Mouse (Mus musculus) limb, embryonic 14.5 days (tissue): Measurements from ENCODE around the gene Fbxl8. TPM values are rescaled to one million over a fixed set of nuclear protein-coding genes. Genes with fewer than 3 reads are reported as not detected.
"Not testable (repeated sequence)": the region's sequence is repeated elsewhere in the genome, so short reads cannot be mapped to it uniquely, and the experiment has no call there.

Experiments used
- ATAC-seq: fragments of 200-750 bp; cut with Nextera tagmentation; 2 replicates; pipeline ENCODE4 v1.8.0; 2017; ENCODE audit warnings: low read depth, moderate number of reproducible peaks, moderate TSS enrichment; ENCODE audit not compliant: low FRiP score
- DNase-seq: peaks from one replicate; pipeline ENCODE4 v3.0.0-alpha.2; 2015; ENCODE audit warnings: low spot score
- H3K27ac ChIP-seq: fragments of 300-500 bp; sonication (generic); replicated peaks from 2 replicates; pipeline ENCODE4 v1.5.1; 2014; ENCODE audit warnings: low read depth, mild to moderate bottlenecking, low read length, moderate library complexity, mixed read lengths
- H3K27me3 ChIP-seq: fragments of 300-500 bp; sonication (generic); 2 replicates; pipeline ENCODE4 v1.6.1; 2014; ENCODE audit warnings: low read length, mixed read lengths; ENCODE audit not compliant: control insufficient read depth, insufficient read depth
- H3K36me3 ChIP-seq: fragments of 300-500 bp; sonication (generic); 2 replicates; pipeline ENCODE4 v1.6.1; 2014; ENCODE audit warnings: mild to moderate bottlenecking, low read length, moderate library complexity, mixed read lengths; ENCODE audit not compliant: control insufficient read depth, insufficient read depth
- H3K4me1 ChIP-seq: fragments of 300-500 bp; sonication (generic); 2 replicates; pipeline ENCODE4 v1.6.1; 2014; ENCODE audit warnings: antibody characterized with exemption, low read length, mixed read lengths; ENCODE audit not compliant: control insufficient read depth, insufficient read depth
- H3K4me2 ChIP-seq: fragments of 300-500 bp; sonication (generic); replicated peaks from 2 replicates; pipeline ENCODE4 v1.6.1; 2014; ENCODE audit warnings: low read depth, mild to moderate bottlenecking, low read length, moderate library complexity; ENCODE audit not compliant: severe bottlenecking
- H3K4me3 ChIP-seq: fragments of 300-500 bp; sonication (generic); replicated peaks from 2 replicates; pipeline ENCODE4 v1.5.1; 2014; ENCODE audit warnings: low read length
- H3K9ac ChIP-seq: fragments of 300-500 bp; sonication (generic); 2 replicates; pipeline ENCODE4 v1.6.1; 2014; ENCODE audit warnings: mild to moderate bottlenecking, low read depth, low read length, moderate library complexity; ENCODE audit not compliant: severe bottlenecking
- H3K9me3 ChIP-seq: fragments of 300-500 bp; sonication (generic); 2 replicates; pipeline ENCODE4 v1.6.1; 2016; ENCODE audit warnings: low read length; ENCODE audit not compliant: control insufficient read depth
- POLR2A ChIP-seq: fragments of 200-500 bp; IDR thresholded peaks from 2 replicates; pipeline ENCODE4 v1.8.0; 2012; ENCODE audit warnings: inconsistent platforms, mild to moderate bottlenecking, moderate library complexity, borderline replicate concordance; ENCODE audit not compliant: insufficient read depth, insufficient read length; ENCODE audit errors: extremely low read depth
- WGBS: fragments of 180-500 bp; shearing (Covaris S2); extraction: QIAGEN DNeasy Blood & Tissue Kit; methylation state at CpG from one replicate; pipeline ENCODE4 v1.1.7; 2014; 5-methylcytosine and 5-hydroxymethylcytosine counted together
- polyA plus RNA-seq, 2 experiments: library from polyadenylated mRNA; depleted of rRNA in 1 of 2; stranded (reverse) in 1 of 2; unstranded in 1 of 2; fragments of >200 nt; fragmentation: Nextera tagmentation in 1 of 2; extraction: Ambion mirVana in 1 of 2; gene quantifications; 2 replicates each; pipeline versions ENCODE4 v1.2.1 to v1.2.3; 2012 to 2014

The Fbxl8 gene
- polyA plus RNA-seq, 2 experiments = 2.9 to 4.0 TPM

DNA sequence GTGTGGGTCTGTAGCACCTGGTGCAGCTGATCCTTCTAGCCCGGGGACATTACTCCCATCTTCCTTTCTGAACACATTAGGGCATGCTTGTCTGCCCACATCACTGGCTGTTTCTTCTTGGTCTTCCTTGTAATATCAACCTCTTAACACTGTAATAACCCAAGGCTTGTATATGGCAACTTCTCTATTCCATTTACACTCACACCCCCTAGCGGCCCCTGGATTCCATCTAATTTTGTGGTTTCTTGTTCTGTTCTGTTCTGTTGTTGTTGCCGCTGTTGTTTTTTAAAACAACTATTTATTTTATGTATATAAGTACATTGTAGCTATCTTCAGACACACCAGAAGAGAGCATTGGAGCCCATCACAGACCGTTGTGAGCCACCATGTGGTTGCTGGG lies 22.5 kb downstream of the Fbxl8 start:
- H3K4me2 ChIP-seq = no peak overlapping the region

DNA sequence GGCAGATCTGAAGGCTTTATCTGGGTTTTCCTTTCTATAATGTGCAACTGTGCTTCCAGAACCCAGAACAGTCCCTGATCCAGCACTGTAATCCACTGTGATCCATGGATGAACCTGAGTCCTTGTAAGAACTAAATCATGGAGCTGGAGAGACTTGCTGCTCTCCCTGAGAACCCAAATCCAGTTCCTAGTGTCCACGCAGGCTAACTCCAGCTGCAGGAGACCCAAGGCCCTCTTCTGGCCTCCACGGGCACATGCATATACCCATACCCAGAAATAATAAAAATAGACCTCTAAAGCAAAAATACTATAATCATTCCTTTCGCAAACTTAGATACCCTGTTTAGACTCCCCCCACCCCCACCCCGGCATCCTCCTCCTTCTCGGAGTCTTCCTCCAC lies 23.8 kb downstream of the Fbxl8 start:
- H3K4me2 ChIP-seq = peak overlapping the region; percentile 62
- H3K36me3 ChIP-seq = peaks cover 8% of the 10 kb centered on the region
- no peak for TF ChIP-seq POLR2A
- ATAC-seq (no peak), DNase-seq (no peak)
- H3K27me3 ChIP-seq = peaks cover 12% of the 10 kb centered on the region
- H3K9me3 ChIP-seq = no peaks in the 10 kb centered on the region
- H3K4me3 ChIP-seq = no peak overlapping the region
- WGBS = 90% methylated on average over 5 of the region's 5 CpGs
- H3K9ac ChIP-seq = no peak overlapping the region
- peaks cover 18% of the 10 kb centered on the region for H3K4me1 ChIP-seq
- no peak overlapping the region for H3K27ac ChIP-seq

More for the DNA sequence above, 22.5 kb downstream of the Fbxl8 start:
- DNase-seq (no peak), ATAC-seq (no peak)
- Histone ChIP-seq H3K9me3 (no peaks in the 10 kb centered on the region), H3K9ac (no peak overlapping the region), H3K27ac (no peak overlapping the region), H3K27me3 (peaks cover 12% of the 10 kb centered on the region), H3K36me3 (peaks cover 10% of the 10 kb centered on the region), H3K4me1 (peaks cover 18% of the 10 kb centered on the region), H3K4me3 (no peak overlapping the region)
- TF ChIP-seq POLR2A = no peak
- 83% methylated on average over 4 of the region's 4 CpGs for WGBS

DNA sequence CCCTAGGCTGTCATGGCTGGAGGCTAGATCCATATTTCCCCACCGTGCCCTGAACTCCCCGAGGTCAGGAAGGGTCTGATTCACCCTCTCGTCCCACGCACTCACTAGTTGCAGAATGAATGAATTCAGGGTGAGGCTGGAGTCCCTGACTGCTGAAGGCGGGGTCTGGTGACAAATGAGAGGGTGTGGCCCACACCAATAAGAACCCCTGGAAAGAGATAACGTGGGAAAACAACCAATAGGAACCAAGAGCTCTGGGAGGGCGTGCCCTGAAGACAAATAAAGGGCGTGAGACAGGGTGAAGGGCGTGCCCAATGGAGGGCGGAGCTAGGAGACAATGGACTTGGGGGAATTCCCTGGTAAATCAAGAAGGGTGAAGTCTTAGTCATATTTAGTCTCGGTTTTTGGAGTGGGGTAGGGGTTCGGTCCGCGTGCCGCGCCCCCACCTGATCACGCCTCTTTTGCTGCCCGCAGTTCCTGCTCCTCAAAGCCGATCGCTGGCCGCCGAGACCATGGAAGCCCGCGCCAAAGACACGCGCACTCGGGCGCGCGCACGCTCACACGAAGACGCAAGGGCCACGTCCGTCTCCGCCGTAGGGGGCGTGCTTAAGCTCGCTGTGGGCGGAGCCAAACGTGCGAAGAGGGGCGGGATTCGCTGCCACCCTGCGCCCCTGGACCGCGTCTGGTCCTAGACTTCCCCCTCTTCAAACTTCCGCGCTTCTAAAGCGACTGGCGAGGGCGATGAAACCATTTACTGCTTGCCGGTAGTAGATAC lies 24.7 kb downstream of the Fbxl8 start:
- DNase-seq = peak; percentile 94
- H3K4me2 ChIP-seq = peak overlapping the region; percentile 62
- H3K27ac ChIP-seq = peak overlapping the region; percentile 39
- peak; percentile 88 for TF ChIP-seq POLR2A
- peaks cover 6% of the 10 kb centered on the region for H3K36me3 ChIP-seq
- H3K9ac ChIP-seq = peak overlapping the region; percentile 52
- H3K27me3 ChIP-seq = peaks cover 12% of the 10 kb centered on the region
- peak overlapping the region; percentile 47 for H3K4me3 ChIP-seq
- under 1% methylated on average over 53 of the region's 53 CpGs for WGBS
- ATAC-seq = peak; percentile 93
- H3K4me1 ChIP-seq = peaks cover 18% of the 10 kb centered on the region
- H3K9me3 ChIP-seq = no peaks in the 10 kb centered on the region

DNA sequence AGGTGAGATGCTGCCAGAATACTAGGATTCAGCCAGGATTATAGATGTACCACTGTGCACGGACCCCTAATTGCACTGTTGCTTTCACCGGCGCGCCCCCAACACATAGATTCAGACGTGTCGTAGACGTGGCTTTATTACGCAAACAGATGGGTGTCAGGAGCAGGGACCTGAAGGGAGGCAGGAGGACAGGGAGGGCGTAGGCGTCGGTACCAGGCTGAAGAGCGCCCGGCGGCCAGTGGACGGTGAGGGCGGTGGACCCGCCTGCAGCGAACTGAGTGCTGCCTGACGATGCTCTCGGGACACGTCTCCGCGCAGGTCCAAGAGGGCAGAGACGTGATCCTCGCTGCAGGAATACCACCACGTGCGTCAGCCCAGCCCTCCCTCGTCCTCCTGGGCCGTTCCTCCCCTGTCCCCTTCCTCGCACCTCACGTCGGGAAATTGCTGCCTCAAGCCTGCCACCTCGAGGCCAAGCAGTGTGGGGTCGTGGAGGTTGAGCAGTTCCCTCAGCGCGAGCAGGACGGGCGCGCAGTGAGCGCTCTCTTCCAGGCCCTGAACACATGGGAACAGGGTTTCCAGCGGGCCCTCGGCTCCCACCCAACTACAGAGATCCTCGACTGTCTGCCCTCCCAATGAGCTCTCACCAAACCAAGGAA lies 25.5 kb downstream of the Fbxl8 start, which contains the start of gene 4931428F04Rik:
TSS of gene 4931428F04Rik (minus strand) at position 60 of the 656 bp plus-strand sequence.
- H3K4me3 ChIP-seq = peak within 1 kb of the TSS; percentile 47
- no peak for DNase-seq
- peaks cover 12% of the 10 kb centered on the region for H3K27me3 ChIP-seq
- H3K27ac ChIP-seq = peak within 1 kb of the TSS; percentile 39
- H3K9me3 ChIP-seq = no peaks in the 10 kb centered on the region
- peak; percentile 16 for ATAC-seq
- peak within 1 kb of the TSS; percentile 62 for H3K4me2 ChIP-seq
- no peak for TF ChIP-seq POLR2A
- H3K4me1 ChIP-seq = peaks cover 18% of the 10 kb centered on the region
- H3K9ac ChIP-seq = peak within 1 kb of the TSS; percentile 52
- H3K36me3 ChIP-seq = peaks cover 1% of the 10 kb centered on the region
- WGBS = under 1% methylated on average over 40 of the region's 43 CpGs

DNA sequence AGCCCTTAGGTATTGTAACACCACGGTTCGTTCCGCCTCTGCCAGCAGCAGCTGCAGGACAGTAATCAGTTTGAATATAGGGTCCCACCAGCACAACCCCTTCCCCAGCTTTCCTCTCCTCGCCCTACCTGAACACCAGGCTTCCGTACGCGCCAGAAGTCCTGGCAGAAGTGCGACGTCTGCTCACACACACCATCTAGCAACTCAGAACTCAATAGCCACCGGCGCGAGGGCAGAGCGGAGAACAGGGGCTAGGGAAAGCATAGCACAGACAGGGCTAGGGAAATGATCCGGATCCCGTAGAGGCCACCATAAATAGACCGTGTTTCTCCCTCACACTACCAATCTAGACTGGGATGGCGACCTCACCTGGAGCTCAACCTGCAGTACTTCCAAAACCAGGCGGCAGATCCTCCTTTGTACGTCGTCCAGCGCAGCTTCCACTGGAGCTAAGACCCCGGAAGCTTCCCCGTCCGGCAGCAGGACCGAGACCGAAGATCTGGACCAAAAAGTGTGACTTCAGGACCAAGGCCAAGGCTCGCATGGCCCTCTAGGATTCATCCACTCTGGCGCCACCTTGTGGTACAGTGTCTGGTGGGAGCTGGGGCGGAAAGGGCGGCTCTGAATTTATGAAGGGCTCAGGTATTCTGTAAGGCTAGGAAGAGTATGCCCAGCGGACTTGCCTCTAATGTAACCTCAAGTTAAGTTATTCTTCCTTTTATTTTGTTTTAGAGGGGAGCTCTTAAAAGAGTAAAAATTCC lies 26.3 kb downstream of the Fbxl8 start:
- no peaks in the 10 kb centered on the region for H3K36me3 ChIP-seq
- peak; percentile 92 for DNase-seq
- WGBS = 6% methylated on average over 31 of the region's 31 CpGs
- no peak overlapping the region for H3K9ac ChIP-seq
- H3K4me1 ChIP-seq = peaks cover 18% of the 10 kb centered on the region
- H3K27ac ChIP-seq = no peak overlapping the region
- H3K9me3 ChIP-seq = no peaks in the 10 kb centered on the region
- H3K4me3 ChIP-seq = peak overlapping the region; percentile 47; the same call in 1 of the 2 replicates
- no peak for TF ChIP-seq POLR2A
- H3K27me3 ChIP-seq = peaks cover 12% of the 10 kb centered on the region
- peak overlapping the region; percentile 62 for H3K4me2 ChIP-seq
- ATAC-seq = no peak

DNA sequence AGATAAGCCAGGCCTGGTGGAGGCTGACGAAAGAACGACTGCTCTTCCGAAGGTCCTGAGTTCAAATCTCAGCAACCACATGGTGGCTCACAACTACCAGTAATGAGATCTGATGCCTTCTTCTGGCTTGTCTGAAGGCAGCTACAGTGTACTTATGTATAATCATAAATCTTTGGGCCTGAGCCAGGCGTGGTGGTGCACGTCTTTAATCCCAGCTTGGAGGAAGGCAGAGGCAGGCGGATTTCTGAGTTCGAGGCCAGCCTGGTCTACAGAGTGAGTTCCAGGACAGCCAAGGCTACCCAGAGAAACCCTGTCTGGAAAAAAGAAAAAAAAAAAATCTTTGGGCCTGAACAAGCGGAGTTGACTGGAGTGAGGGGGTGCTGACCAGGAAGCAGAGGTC lies 26.9 kb downstream of the Fbxl8 start:
- DNase-seq = not testable (repeated sequence)

DNA sequence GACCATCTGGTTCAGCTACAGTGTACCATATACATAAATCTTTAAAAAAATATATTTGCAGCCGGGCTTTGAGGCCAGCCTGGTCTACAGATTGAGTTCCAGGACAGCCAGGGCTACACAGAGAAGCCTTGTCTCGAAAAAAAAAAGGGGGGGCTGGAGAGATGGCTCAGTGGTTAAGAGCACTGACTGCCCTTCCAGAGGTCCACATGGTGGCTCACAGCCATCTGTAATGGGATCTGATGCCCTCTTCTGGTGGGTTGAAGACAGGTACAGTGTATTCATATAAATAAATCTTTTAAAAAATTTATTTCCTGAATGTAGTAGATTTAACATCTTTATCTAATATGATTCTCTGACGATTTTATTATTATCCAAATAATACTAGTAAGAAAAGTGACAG lies 27.4 kb downstream of the Fbxl8 start:
- H3K4me3 ChIP-seq = not testable (repeated sequence)
- 61% methylated on average over 3 of the region's 3 CpGs for WGBS

More for the DNA sequence above, 26.9 kb downstream of the Fbxl8 start:
- peaks cover 12% of the 10 kb centered on the region for H3K27me3 ChIP-seq
- peaks cover 18% of the 10 kb centered on the region for H3K4me1 ChIP-seq
- not testable (repeated sequence) for H3K9ac ChIP-seq, H3K4me3 ChIP-seq, H3K4me2 ChIP-seq, H3K36me3 ChIP-seq, H3K9me3 ChIP-seq, H3K27ac ChIP-seq, ATAC-seq
- 87% methylated on average over 8 of the region's 8 CpGs for WGBS

More for the DNA sequence above, 27.4 kb downstream of the Fbxl8 start:
- ATAC-seq, H3K4me2 ChIP-seq, H3K9me3 ChIP-seq, H3K36me3 ChIP-seq, H3K27ac ChIP-seq, DNase-seq, H3K9ac ChIP-seq: not testable (repeated sequence)
- Histone ChIP-seq H3K4me1 (peaks cover 21% of the 10 kb centered on the region), H3K27me3 (peaks cover 12% of the 10 kb centered on the region)
